Mouse (Mus musculus) liver, adult 2 months (tissue): ENCODE results near the gene Gata5. TPM values are rescaled to one million over a fixed set of nuclear protein-coding genes. Genes with fewer than 3 reads are reported as not detected.

Experiments
- DNase-seq: peaks from one replicate; pipeline ENCODE4 v3.0.0-alpha.2; 2011; ENCODE audit warnings: low read depth, low spot score; ENCODE audit errors: extremely low read depth
- H3K27ac ChIP-seq: fragments of 200-500 bp; replicated peaks from 2 replicates; pipeline ENCODE4 v1.5.1; 2012; ENCODE audit warnings: low read depth, mild to moderate bottlenecking, control low read depth, inconsistent platforms, low read length; ENCODE audit not compliant: insufficient read depth
- H3K27me3 ChIP-seq: fragments of 200-500 bp; 2 replicates; pipeline ENCODE4 v1.6.1; 2012; ENCODE audit warnings: mild to moderate bottlenecking, moderate library complexity, low read length, inconsistent platforms; ENCODE audit not compliant: control insufficient read depth, insufficient read depth
- H3K36me3 ChIP-seq: fragments of 200-500 bp; 2 replicates; pipeline ENCODE4 v1.6.1; 2012; ENCODE audit warnings: low read length, inconsistent platforms; ENCODE audit not compliant: control insufficient read depth, insufficient read depth
- H3K4me1 ChIP-seq: fragments of 200-500 bp; 2 replicates; pipeline ENCODE4 v1.6.1; 2011; ENCODE audit warnings: low read length; ENCODE audit not compliant: control insufficient read depth, insufficient read depth
- H3K4me3 ChIP-seq: fragments of 200-500 bp; 2 replicates; pipeline ENCODE4 v1.5.1; 2011; ENCODE audit warnings: low read depth, mild to moderate bottlenecking, control low read depth, low read length, moderate library complexity; ENCODE audit not compliant: insufficient read depth
- H3K79me2 ChIP-seq: fragments of 200-500 bp; 2 replicates; pipeline ENCODE4 v1.6.1; 2012; ENCODE audit warnings: inconsistent platforms, mild to moderate bottlenecking, low read length, moderate library complexity; ENCODE audit not compliant: control insufficient read depth, insufficient read depth
- H3K9ac ChIP-seq: fragments of 200-500 bp; 2 replicates; pipeline ENCODE4 v1.6.1; 2012; ENCODE audit warnings: low read depth, mild to moderate bottlenecking, control low read depth, inconsistent platforms, low read length
- CTCF ChIP-seq: fragments of 200-500 bp; IDR thresholded peaks from 2 replicates; pipeline ENCODE4 v1.5.1; 2011; ENCODE audit warnings: low read depth, low read length, control low read depth
- POLR2A ChIP-seq: fragments of 200-500 bp; IDR thresholded peaks from 2 replicates; pipeline ENCODE4 v1.6.1; 2011; ENCODE audit warnings: low read length, control low read depth; ENCODE audit not compliant: insufficient read depth; ENCODE audit errors: extremely low read depth
- WGBS: fragments of 180-500 bp; shearing (Covaris S2); methylation state at CpG from one replicate; pipeline ENCODE4 v1.1.7; 2018; 5-methylcytosine and 5-hydroxymethylcytosine counted together
- polyA plus RNA-seq: library from polyadenylated mRNA; depleted of rRNA; stranded (reverse); fragments of >200 nt; gene quantifications from 2 replicates; pipeline ENCODE4 v1.2.3, GENCODE M21; 2012; rRNA removed
- total RNA-seq: library from RNA; depleted of rRNA; stranded (reverse); fragments of >200 nt; gene quantifications from 2 replicates; pipeline ENCODE4 v1.2.3, GENCODE M21; 2014; rRNA removed

Gene Gata5
- total and polyA plus RNA-seq, 2 experiments, result 0.09 TPM

DNA sequence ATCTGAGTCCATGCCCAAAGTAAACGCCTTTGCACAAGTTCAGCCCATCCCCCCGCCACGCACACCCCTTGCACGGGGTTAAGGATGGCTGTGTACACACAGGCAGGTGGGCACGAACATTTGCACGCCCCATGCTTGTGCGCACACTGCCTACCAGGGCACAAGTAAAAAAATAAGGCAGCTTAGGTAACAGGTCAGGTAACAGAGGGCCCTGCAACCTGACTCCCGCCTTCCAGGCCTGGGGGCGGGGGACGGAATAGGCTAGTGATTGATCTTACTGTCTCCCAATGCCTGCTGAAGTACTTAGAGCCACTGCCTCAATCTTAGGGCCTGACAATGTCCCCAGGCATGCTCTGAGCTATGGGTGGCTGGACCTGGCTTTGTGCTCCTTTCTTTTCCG, 45.5 kb downstream of the Gata5 start:
- H3K27me3 ChIP-seq, result no peaks in the 10 kb centered on the region; the same call in 1 of the 2 replicates
- H3K36me3 ChIP-seq, result no peaks in the 10 kb centered on the region
- WGBS, result 71% methylated on average over 11 of the region's 11 CpGs
- H3K27ac ChIP-seq, result no peak overlapping the region
- no peak overlapping the region for H3K9ac ChIP-seq
- DNase-seq, result no peak
- H3K4me3 ChIP-seq, result no peak overlapping the region
- no peak for TF ChIP-seq CTCF
- no peaks in the 10 kb centered on the region for H3K79me2 ChIP-seq
- H3K4me1 ChIP-seq, result no peaks in the 10 kb centered on the region

DNA sequence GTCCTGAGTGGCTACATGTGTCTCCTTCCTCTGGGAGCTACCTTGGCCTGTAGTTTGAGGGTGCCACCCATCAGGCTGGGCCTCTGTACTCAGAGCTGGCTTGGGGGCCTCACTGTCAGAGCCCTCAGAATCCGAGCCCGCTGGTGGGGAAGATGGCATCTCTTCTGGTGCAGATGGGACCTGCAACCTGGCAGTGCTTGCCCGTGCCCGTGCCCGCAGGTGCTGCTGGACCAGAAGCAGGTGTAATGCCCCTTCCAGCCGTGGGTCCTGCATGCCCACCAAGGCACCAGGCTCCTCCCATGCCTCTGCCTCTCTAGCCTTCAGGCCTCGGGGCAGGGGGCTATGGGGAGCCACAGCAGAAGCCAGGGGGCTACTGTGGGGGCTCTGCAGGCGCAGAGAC, 55.2 kb downstream of the Gata5 start:
- no peak overlapping the region for H3K27ac ChIP-seq
- no peak overlapping the region for H3K9ac ChIP-seq
- DNase-seq, result no peak
- H3K4me3 ChIP-seq, result no peak overlapping the region
- H3K79me2 ChIP-seq, result no peaks in the 10 kb centered on the region
- WGBS, result 91% methylated on average over 8 of the region's 8 CpGs
- H3K4me1 ChIP-seq, result peaks cover 2% of the 10 kb centered on the region; the same call in 1 of the 2 replicates
- no peaks in the 10 kb centered on the region for H3K36me3 ChIP-seq
- TF ChIP-seq POLR2A, result no peak
- no peak for TF ChIP-seq CTCF
- no peaks in the 10 kb centered on the region for H3K27me3 ChIP-seq

DNA sequence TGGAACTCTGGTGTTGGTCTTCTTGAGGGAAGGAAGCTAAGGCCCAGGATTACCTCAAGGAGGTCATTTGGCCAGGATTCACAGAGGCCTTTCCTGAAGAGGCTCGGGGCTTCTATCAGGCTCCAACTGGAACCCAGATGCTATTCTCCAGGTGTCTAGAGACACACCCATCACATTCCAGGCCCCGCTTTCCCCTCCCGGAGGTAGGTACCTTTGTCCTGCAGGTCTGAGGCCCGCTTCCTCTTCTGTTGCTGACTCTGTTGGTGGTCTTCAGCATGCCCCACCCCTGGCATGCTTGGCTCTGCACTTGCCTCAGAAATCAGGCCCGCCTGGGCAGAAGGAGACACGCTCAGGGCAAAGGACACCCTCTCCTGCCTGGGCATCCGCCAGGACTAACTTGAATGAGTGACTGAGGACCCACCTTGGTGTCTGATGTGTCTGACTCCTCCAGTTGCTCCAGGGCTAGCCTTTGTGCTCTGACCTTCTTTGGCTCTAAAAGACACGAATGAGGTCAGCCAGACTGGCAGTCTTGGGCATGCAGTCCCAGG, 56.7 kb downstream of the Gata5 start:
- TF ChIP-seq CTCF, result no peak
- TF ChIP-seq POLR2A, result no peak
- H3K4me1 ChIP-seq, result peaks cover 5% of the 10 kb centered on the region; the same call in 1 of the 2 replicates
- H3K9ac ChIP-seq, result no peak overlapping the region
- no peak for DNase-seq
- 91% methylated on average over 8 of the region's 8 CpGs for WGBS
- no peak overlapping the region for H3K4me3 ChIP-seq
- no peaks in the 10 kb centered on the region for H3K36me3 ChIP-seq
- no peaks in the 10 kb centered on the region for H3K27me3 ChIP-seq
- peaks cover 2% of the 10 kb centered on the region; the same call in 1 of the 2 replicates for H3K79me2 ChIP-seq
- no peak overlapping the region for H3K27ac ChIP-seq

DNA sequence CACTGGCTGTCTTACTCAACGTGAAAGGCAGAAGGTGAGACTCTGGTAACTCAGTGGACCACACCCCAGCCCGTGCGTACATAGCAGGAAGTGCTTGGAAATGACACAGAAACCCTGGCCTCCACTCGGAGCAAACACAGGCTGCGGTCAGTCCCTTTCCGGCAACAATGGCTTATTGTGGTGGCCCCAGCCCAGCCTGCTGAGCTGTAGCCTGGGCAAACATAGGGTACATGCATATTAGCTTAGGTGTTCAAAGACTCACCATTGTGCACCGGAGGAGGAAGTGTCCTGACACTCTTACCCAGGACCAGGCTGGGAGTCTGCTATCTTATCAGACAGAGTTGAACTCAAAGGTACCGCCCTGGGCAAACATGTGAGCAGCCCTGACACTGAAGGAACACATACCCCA, 57.6 kb downstream of the Gata5 start:
- Histone ChIP-seq H3K36me3 (no peaks in the 10 kb centered on the region), H3K4me1 (peaks cover 11% of the 10 kb centered on the region), H3K79me2 (peaks cover 9% of the 10 kb centered on the region; the same call in 1 of the 2 replicates), H3K27me3 (no peaks in the 10 kb centered on the region), H3K27ac (no peak overlapping the region), H3K9ac (no peak overlapping the region), H3K4me3 (no peak overlapping the region)
- DNase-seq, result no peak
- TF ChIP-seq POLR2A, result no peak
- WGBS, result 39% methylated on average over 8 of the region's 8 CpGs

DNA sequence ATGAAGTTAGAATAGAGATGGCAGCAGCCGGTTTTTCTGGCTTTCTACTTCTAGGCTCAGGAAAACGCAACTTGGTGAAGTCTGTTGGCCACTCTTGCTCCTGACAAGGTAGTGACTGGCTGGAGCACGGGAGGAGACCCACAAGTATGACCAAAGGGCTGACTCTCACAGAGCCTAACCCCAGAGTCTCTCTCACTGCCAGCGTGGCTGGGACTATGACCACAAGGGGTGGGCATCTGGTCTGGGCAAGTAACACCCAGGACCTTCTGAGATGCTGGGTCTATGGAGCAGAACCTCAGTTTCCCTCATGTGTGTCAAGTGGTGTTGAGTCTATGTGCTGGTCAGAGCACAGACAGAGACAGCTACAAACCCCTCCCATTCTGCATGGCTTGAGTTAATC, 58.1 kb downstream of the Gata5 start:
- WGBS, result 35% methylated on average over 4 of the region's 4 CpGs
- Histone ChIP-seq H3K27me3 (no peaks in the 10 kb centered on the region), H3K79me2 (peaks cover 14% of the 10 kb centered on the region; the same call in 1 of the 2 replicates), H3K9ac (no peak overlapping the region), H3K4me3 (no peak overlapping the region), H3K27ac (no peak overlapping the region), H3K36me3 (no peaks in the 10 kb centered on the region), H3K4me1 (peaks cover 14% of the 10 kb centered on the region)
- DNase-seq, result no peak
- TF ChIP-seq CTCF (no peak), POLR2A (no peak)

DNA sequence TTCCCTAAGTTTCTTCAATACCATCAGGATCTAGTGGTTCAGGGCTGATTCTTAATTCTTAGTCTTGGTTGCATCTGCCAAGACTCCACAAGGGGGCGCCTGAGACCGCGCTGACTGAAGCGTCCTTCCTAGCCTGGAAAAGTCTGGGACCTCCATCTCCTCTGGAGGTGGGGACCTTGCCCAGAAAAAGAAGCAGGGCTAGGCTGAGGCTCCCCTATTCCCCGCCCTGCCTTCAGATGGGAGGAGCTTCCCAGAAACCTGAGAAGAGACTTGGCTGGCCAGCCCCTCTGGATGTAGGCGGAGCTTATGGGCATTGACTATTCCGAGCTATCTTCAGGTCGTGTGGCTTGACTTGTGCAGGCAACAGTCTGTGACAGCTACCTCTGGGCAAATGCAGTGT, 58.7 kb downstream of the Gata5 start:
- Histone ChIP-seq H3K79me2 (peaks cover 18% of the 10 kb centered on the region; the same call in 1 of the 2 replicates), H3K4me3 (no peak overlapping the region), H3K36me3 (no peaks in the 10 kb centered on the region), H3K9ac (no peak overlapping the region), H3K27me3 (no peaks in the 10 kb centered on the region), H3K4me1 (peaks cover 17% of the 10 kb centered on the region), H3K27ac (no peak overlapping the region)
- peak; percentile 77 for DNase-seq
- TF ChIP-seq POLR2A (no peak), CTCF (peak; percentile 87)
- 1% methylated on average over 8 of the region's 8 CpGs for WGBS

Other genes with a start within 250 kb of the Gata5 start
- 0.07 TPM in 1 of 2 replicates, not detected in the other for gene Hrh3, start 230.2 kb downstream of the Gata5 start, total RNA-seq
- not detected in 2 replicates for gene Hrh3, start 230.2 kb downstream of the Gata5 start, polyA plus RNA-seq
- gene Osbpl2, start 215.4 kb downstream of the Gata5 start, total RNA-seq, result 21.4 and 21.9 TPM in 2 replicates
- gene Osbpl2, start 215.4 kb downstream of the Gata5 start, polyA plus RNA-seq, result 14.0 and 15.0 TPM in 2 replicates
- 30.7 and 37.1 TPM in 2 replicates for gene Adrm1, start 163.2 kb downstream of the Gata5 start, total RNA-seq
- gene Adrm1, start 163.2 kb downstream of the Gata5 start, polyA plus RNA-seq, result 95.4 and 107 TPM in 2 replicates
- gene Lama5, start 108.8 kb downstream of the Gata5 start, total RNA-seq, result 0.65 and 0.74 TPM in 2 replicates
- gene Lama5, start 108.8 kb downstream of the Gata5 start, polyA plus RNA-seq, result 1.6 and 4.0 TPM in 2 replicates
- gene Rps21, start 77.3 kb downstream of the Gata5 start, total RNA-seq, result 713 and 1,049 TPM in 2 replicates
- gene Rps21, start 77.3 kb downstream of the Gata5 start, polyA plus RNA-seq, result 880 and 922 TPM in 2 replicates
- 8.9 and 10.3 TPM in 2 replicates for gene Cables2, start 61.2 kb downstream of the Gata5 start, total RNA-seq
- gene Cables2, start 61.2 kb downstream of the Gata5 start, polyA plus RNA-seq, result 29.2 and 29.5 TPM in 2 replicates
- gene Rbbp8nl, start 44.8 kb downstream of the Gata5 start, total RNA-seq, result not detected in 2 replicates
- not detected in 2 replicates for gene Rbbp8nl, start 44.8 kb downstream of the Gata5 start, polyA plus RNA-seq
- 0.09 and 0.20 TPM in 2 replicates for gene Slco4a1, start 121.5 kb upstream of the Gata5 start, total RNA-seq
- 0.42 and 0.46 TPM in 2 replicates for gene Slco4a1, start 121.5 kb upstream of the Gata5 start, polyA plus RNA-seq
- not detected in 2 replicates for gene Ntsr1, start 165.3 kb upstream of the Gata5 start, total RNA-seq
- gene Ntsr1, start 165.3 kb upstream of the Gata5 start, polyA plus RNA-seq, result not detected in 2 replicates
- 4.8 and 4.9 TPM in 2 replicates for gene Mrgbp, start 246.6 kb upstream of the Gata5 start, total RNA-seq
- gene Mrgbp, start 246.6 kb upstream of the Gata5 start, polyA plus RNA-seq, result 6.7 and 9.5 TPM in 2 replicates